Mouse (Mus musculus): ENCODE measurements around the gene Tuba1a.
A peak's percentile ranks its signal among the peaks of the same experiment; 100 is the strongest.

Gene Tuba1a

DNA sequence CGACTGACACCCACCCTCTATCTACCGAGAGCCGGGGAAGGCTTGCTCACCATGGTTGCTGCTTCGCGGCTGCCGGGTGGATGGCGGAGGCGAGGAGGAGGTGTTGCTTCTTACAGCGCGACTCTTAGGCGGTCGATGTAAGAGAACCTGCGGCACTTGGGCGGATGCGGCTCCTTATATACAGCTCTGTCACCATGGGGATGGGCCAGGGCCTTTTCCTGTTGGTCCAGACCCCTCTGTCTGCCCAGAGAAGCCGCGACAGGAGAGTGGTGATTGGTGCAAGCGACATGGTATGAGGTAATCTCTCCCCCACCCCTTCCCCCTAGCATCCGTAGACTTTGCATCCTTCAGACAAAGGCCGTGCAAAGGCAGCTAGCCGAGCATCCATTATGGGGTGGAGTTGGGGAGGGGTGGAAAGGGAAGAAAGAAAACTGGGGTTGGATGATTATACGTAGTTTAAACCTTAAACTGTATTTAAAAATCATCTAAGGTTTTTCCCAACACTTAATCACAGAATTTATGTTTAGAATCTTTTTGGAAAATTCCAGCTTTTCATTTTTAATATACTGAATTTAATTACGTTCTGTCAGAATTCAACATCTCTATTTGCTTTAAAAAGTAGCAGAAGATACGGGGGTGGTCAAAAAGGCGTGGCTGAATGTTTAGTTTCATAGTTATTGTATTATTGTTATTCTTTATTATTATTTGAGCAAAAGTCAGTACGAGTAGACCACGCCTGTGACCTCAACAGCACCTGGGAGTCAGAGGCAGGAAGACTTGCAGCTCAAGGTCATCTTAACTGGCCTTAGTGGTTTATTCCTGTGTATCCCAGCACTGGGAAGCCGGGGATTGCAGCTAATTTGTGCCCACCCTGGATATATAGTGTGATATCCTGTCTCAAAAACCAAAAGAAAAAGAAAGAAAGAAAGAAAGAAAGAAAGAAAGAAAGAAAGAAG is at the start of gene Tuba1a, which contains the start of gene Gm49450:
Gene Tuba1a (minus strand): TSS at position 303 of the 956 bp plus-strand sequence.
Gene Gm49450 (minus strand): TSS at position 151 of the 956 bp plus-strand sequence.
- peak; percentile 100 for DNase-seq (ENCODE audit: low spot score)

DNA sequence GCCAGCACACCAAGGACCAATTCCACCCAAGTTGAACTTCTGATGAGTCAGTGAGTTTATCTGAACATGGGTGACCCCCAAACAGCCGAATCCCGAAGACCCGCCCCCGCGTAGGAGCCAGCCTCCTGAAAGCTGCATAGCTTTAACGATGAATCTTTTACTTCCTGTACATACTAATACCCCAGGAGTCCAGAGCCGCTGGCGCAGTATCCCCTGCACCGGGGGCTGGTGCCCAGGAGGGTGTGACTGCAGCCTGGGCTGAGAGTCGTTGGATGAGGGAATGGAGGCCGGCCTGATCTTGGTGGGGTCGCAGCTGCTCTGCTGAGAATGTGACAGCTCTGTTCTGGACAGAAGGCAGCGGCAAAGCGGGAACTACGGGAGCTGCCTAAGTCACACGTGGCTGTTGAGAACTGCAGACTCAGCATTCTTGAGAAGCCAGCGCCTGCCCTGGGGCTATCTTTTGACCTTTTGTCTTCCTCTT is 48.0 kb upstream of the Tuba1a start:
- peak; percentile 44 for DNase-seq (ENCODE audit: low spot score)

DNA sequence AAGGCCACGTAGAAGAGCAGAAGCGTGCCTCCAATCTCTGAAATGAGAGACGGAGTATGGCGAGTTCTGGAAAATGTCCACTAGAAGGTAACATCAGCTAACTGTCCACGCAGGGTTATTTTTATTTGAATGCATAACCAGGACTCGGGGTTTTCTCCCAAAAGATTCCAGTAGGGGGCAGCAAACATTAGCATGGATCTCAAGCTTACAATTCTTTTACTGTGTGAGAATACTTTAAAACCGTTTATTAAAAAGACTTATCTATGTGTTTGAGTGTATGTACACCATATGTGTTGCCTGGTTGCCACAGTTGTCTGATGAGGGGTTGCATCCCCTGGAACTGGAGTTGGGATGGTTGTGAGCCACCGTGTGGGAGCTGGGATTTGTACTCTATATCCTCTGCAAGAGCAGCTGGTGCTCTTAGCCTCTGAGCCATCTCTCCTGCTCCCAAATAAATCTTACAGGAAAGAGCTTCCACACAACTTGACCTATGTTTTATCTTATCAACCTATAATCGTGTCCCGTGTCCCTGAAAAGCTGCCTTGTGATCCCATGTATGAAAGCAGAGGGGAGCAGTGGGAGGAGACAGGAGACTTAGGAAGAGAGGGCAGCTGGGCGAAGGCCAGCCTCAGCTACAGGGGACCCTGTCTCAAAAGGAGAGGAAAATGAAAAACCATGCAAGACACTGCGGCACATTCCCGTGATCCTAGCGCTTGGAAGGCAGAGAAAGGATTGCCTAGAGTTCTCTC is 47.2 kb upstream of the Tuba1a start:
- peak; percentile 90 for DNase-seq (ENCODE audit: low spot score)

DNA sequence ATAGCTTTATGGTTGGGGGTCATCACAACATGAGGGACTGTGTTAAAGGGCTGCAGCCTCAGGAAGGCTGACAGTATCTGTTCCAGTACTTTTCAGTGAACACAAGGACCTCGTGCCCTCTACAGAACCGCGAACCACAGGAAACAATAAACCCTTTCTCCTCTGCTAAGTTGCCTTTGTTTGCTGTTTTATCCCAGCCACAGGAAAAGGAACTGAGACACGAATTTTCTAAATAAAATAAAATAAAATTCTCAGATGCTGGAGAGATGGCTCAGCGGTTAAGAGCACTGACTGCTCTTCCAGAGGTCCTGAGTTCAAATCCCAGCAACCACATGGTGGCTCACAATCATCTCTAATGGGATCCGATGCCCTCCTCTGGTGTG is 45.3 kb upstream of the Tuba1a start:
- no peak for DNase-seq (ENCODE audit: low spot score)

DNA sequence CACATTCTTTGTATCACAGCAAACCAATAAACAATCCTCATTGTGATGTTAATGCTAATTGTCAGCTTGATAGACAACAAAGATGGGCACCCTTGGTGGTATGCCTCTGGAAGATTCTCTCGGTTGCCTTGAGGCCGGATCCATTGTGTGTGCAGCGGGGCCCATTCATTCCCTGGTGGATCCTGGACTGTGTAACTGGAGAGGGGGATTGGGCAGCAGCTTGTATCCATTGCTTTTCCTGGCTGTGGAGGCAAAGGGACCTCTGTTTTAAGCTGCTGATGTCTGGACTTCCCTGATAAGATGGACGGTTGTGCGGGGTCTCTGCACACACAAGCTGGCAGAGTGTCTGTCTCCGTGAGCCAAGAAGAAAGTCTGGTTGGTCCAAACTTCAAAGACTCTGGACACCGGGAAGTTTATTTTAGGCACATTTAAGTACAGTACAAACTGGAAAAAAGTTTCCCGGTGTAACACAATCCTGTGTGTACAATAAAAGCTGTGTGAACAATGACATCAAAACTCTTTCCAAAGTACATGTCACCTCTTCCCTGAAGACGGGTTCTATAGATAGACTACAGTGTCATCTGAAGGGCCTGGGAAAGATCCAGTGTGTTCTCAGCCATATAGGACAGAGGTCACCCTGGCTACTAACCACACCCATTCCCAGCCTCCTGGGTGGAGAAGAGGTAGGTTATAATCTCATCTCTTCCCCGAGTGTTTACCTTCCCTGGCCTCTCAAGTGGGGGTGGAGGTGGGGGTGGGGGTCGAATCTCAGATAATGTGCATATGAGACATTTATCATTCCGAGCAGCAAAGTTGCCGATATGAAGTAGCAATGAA is 44.7 kb upstream of the Tuba1a start:
- DNase-seq (ENCODE audit: low spot score) = no peak

DNA sequence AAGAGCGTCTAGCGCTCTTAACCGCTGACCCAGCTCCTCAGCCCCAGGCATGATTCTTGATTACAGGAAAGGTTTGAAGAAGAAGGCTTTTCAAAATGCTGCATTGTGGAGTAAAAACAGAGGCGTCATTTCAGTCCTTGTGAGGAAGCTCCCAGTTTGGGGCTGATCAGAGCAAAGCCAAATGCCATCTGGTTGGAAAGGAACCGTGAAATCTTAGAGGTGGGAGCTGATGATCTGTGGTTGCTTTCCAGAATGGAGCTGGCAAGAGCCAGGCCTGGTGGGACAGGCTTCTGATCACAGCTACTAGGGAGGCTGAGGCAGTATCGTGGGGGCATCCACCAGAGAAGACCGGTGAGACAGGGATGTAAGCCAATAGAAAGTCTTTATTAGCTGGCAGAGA is 43.3 kb upstream of the Tuba1a start:
- DNase-seq (ENCODE audit: low spot score) = no peak

DNA sequence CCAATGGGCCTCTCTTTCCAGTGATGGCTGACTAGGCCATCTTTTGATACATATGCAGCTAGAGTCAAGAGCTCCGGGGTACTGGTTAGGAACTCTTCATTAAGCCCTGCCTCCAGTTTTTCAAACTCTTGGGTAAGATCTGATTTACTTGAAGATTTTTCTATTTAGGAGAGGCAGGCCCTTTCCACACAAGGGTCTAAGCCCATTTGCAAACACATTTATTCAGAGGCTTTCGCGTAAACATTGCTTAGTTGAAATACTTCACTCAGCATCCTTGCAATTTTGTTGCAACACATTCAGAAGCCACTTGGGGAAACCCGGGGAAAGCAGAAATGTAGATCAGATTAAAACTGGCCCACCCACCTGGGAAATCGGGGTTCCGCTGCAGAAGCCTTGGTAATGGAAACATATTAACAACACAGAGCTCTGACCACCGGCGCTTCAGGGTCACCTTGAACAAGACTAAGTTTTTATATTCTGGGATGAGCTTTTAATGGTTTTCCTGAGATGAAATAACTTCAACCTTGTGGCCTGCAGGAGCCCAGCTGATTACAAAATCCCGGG is 41.5 kb upstream of the Tuba1a start:
- DNase-seq (ENCODE audit: low spot score) = no peak

DNA sequence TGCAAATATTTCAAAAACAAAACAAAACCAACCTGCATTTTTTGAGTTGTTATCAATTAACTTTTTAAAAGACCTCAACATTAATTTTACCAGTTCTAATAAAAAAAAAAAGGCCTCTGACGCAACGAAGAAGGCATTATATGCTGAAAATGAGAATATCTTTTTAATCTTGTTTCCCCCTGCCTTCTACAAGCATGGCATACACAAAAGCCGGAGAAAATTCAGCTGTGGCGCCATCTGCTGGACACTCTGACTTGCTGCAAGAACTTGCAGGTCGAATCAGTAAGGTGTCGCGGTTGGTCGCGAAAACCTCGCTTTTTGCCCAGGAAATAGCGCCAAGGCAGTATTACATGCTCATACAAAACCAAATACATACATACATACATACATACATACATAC is 40.4 kb upstream of the Tuba1a start:
- DNase-seq (ENCODE audit: low spot score) = peak; percentile 97

DNA sequence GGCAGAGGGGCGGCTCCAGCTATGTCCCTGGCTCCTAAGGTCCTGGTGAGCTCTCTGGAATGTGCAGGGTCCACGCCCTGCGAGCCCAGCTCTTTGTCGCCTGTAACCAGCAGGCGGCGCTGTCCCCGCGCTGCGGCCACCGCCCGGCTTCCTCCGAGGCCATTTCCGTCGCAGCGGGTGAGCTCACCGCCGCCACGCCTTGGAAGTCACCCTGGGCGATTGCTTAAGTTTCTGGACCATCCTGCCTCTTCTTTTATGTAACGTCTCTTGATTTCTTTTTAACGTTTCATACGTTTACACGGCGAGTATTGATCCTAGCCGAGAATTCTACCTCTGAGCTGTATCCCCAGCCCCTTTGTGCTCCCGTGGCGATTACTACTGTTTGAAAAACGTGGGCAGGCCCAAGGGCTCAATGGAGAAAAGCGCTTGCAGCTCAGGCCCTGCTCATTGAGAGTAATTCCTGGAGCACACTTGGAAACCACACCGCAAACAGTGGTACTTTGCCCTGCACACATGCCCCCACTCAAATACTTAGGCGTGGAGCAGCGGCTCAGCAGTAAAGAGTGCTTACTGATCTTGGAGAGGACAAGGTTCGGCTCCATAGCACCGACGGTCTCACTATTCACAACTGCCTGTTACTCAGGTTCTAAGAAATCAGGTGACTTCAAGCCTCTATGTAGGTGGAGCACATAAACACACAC is 39.7 kb upstream of the Tuba1a start:
- DNase-seq (ENCODE audit: low spot score) = peak; percentile 98

DNA sequence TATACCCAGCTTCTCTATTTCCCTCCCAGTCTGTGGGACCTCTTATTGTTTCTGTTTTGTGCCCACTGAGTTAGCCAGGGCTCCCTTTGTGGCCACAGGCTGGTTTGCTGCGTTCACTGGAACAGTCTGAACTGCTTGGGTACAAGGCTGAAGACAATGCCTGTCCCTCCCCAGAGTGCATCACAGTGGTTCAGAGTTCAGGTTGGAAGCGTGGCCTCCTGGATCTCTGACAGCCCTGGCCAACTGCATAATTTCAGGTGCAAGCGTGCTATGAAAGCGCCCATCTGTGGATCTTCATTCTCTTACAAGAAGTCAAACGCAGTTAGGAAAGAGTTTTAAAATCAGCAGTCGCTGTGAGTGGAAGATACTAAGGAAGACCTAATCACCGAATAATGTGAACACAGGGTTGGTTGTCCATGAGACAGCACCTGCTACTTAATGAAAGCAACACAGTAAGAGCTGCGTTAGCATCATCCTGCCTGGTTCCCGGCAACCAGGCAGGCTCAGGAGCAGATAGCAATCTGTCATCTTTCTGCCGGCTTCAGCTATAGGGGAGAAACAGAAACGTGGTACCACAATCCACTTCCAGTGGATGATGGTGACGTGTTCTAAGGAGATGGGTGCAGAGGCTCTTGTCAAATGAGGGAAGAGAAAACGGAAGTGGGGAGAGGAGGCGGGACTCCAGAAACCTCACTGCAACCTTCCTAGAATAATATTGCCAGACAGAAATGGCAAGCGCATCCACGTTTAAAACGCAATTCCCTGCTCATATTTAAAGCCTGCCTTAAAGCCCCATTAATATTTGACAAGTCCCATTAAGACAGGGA is 38.8 kb upstream of the Tuba1a start:
- DNase-seq (ENCODE audit: low spot score) = peak; percentile 95

DNA sequence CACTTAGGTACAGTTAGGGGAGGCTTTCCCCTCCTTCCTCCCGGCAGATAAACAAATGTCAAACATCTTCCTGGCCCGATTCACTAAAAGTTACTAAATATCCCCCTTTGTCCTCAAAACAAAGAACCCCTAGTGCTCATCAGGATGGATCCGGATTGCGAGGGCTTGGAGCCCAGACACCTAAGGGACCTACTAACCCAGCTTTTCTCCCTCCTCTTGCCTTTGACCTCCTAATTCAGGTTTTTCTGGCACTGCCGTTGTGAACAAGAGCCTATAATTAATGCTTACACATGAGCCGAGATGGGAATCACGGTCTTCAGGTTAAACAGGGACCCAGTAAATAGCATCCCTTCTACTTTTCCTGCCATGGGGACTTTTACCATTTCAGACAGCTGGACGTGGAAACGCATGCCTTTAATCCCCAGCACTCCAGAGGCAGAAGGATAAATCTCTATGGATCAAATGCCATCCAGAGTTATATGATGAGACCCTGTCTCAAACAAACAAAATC is 38.1 kb upstream of the Tuba1a start:
- DNase-seq (ENCODE audit: low spot score) = no peak

DNA sequence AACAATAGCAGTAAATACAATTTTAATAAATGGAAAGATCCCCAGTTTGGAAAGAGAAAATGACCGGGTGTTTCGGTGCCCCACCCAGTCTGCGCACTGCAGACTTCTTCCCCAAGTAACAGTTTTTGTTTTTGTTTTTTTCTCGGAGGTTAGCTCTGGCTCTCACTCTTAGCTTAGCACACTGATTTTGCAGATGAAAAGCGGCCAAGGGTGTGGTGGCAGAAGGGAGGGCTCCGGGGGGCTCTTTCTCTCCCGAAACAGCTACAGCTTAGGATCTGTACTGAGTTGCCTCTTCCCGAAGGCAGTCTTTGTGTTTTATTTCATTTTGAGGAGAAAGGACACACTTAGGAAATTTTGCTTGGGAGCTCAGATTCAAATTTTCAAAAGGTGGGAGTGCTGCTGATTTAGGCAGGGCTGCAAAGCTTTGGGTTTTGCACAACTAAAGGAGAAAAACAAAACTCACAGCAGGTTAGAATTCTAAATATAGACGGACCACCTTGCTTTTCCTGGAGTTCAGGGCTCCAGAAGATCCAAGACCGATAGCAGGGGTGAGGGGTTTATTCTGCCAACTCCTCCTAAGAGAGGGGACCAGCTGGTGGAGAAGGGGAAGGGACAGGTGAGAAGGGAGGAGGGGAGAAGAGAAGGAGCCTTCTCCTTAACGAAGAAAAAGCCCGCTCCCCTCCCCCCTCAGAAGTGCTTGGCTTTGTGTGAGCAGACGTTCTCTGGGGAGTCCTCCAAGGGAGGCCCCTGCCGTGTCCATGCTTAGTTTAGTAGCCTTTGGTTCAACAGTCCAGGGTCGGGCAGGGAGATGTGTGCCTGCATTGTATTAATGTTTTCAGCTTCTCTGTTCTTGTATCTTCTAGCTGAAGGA is 37.4 kb upstream of the Tuba1a start:
- peak; percentile 62 for DNase-seq (ENCODE audit: low spot score)

DNA sequence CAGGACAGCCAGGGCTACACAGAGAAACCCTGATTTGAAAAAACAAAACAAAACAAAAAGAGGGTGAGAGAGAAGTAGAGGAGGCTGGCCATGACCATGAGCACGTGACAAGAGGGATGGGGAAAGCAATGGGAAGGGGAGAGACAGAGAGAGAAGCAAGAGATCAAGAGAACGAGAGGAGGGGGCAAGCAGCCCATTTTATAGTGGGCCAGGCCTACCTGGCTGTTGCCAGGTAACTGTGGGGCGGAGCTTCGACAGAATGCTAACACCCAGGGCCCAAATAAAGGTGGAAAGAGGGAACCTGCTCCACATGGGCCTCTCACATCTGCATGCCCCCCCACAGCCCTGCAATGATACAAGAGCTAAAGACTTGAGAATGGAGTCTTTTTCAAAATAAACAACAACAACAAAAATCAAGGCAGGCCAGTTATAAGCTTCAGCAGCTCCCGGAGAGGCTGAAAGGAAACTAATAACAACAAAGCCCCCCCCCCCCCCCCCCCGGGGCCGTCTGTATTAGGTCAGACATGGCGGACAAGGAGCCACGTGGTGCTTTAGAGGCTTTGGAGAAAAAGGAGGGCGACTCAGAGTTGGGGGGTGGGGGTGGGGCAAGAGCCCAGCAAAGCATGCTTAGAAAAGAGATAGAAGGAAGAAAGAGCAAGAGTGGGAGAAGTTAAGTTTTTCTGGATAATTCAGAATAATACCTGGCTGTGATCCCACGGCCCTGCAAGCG is 36.4 kb upstream of the Tuba1a start:
- peak; percentile 58 for DNase-seq (ENCODE audit: low spot score)

DNA sequence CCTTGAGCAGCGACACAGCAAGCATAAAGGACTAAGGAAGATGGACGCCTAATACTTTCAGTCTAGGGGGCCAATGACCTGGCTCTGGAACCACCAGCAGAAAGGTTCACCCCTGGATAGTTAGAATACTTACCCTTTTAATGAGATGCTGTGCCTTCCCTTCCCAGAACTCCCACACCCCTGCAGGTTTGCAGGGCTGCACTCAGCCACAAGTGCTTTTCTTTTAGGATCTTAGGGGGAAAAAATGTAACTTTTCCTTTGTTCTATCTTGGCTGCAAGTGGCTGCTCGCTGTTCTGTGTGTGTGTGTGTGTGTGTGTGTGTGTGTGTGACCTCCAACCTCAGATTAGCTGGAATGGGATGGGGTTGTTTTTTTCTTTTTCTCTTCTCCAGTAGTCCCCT is 35.3 kb upstream of the Tuba1a start:
- no peak for DNase-seq (ENCODE audit: low spot score)

DNA sequence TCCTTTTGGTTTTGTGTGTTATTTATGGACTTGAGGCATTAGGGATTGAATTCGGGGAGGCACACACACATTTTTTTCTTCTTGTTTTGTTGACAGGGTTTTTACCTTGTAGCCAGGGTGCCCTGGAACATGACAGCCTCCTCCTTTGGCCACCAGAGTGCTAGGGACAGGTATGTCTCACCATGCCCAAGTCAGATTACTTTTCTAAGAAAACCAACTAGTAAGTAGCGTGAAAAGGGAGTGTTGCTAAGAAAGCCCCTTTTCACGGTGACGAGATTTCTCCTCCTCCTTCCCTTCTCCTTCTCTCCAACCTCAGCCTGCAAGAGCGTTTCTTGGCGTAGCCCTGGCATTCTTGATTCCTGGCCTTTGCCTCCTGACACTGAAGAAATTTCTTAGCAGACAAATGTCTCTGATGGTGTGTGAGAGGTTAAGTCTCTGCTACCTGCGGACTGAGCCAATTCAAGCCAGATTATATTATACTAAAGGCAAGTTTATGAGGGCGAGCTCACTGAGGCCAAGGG is 34.2 kb upstream of the Tuba1a start:
- DNase-seq (ENCODE audit: low spot score) = no peak

DNA sequence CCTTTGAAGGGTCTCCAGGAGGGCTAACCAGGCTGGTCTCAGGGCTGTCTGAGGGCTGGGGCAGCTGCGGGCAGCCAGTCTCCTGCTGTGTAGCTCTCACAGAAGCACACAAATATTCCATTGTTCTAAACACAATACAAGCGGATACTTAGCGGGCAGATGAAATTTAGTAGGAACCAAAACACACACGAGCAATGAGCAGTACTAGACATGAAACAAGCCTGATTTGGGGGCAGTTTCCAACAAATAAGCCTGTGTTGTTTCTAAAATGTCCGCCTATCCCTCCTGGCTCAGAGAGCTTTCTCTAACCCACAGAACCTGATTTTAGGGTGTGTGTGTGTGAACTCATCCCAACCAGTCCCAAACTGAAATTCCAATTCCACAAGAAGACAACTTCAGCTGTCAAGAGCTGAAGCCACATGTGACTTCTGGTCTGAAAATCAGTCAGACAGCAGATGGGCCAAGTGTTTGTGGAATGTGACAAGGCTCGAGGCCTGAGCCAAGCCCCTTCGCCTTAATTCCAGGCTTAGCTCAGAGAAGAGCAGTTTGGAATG is 33.7 kb upstream of the Tuba1a start:
- DNase-seq (ENCODE audit: low spot score) = no peak

DNA sequence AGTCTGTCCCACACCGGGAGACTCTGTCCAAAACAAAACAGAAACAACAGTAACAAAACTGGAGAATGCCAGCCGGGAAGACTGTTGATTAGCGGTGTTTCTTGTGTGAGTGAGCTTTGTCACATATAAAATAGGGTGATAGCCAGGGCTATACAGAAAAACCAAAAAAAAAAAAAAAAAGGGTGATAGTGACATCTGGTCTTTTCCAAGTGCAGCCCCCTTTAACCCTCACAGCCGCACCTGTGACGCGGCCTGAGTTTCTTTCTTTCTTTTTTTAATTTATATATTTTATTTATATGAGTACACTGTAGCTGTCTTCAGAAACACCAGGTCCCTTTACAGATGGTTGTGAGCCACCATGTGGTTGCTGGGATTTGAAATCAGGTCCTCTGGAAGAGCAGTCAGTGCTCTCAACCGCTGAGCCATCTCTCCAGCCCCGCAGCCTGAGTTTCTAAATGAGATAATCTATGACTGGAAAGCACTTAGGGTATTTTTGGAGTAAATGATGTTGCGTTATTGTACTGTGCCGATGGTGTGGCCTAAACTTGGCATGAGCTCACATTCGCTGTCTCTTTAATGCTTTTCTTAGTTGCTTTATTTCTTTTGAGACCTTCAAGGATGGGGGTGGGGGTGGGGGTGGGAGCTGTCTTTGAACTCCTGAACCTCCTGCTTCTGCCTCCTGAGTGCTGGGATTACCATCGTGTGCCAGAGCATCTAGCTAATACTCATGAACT is 32.6 kb upstream of the Tuba1a start:
- DNase-seq (ENCODE audit: low spot score) = peak; percentile 68

All from MN1 (cell line).